In genomic region chr5:105492367-105493246, GRCm38 (mm10) we compare ENCODE assay signal across 8 mouse cellular contexts. TPM values are rescaled to one million over a fixed set of nuclear protein-coding genes. Genes with fewer than 3 reads are reported as not detected.
DNase-seq lines count a peak whose midpoint lies in the region.

No protein-coding gene starts in this region.

- DNase-seq in adrenal gland, postnatal 14 days = peak; percentile 13
- no peak for DNase-seq in adrenal gland, postnatal 25 days
- DNase-seq in 3T3-L1 (ENCODE audit: low read depth, low spot score) = peak; percentile 50
- DNase-seq in cerebellum, adult 11 months = peak; percentile 36
- DNase-seq in forelimb bud, embryonic 11.5 days (ENCODE audit: low read depth, low spot score) = peak; percentile 34
- peak; percentile 46 for DNase-seq in lung, postnatal 10 days
- peak; percentile 27 to 71 for DNase-seq in spleen, postnatal 4 days (ENCODE audit: low spot score in 2 of 2)
- no peak for DNase-seq in adrenal gland, postnatal 4 days (ENCODE audit: low spot score in 2 of 2)

RNA-seq across cellular contexts. Expression of gene Lrrc8c, which starts 26.6 kb away (rescaled TPM):
- 31.1 and 33.7 TPM in 2 replicates for total RNA-seq in adrenal gland, postnatal 14 days (2021)
- total RNA-seq in adrenal gland, postnatal 25 days (2021) = 16.5 and 36.8 TPM in 2 replicates
- 10 to 100 TPM; 29.7 to 36.3 TPM for total RNA-seq in adrenal gland, postnatal 4 days (2021)

Comparison
In these comparisons a context has a peak if more than half of its experiments do, and no peak if none do; other contexts are left out.
1. DNase-seq: peak in adrenal gland, postnatal 14 days (single experiment), 3T3-L1 (single experiment), cerebellum, adult 11 months (single experiment), forelimb bud, embryonic 11.5 days (single experiment), lung, postnatal 10 days (single experiment) and spleen, postnatal 4 days (2 of 2); none in adrenal gland, postnatal 25 days (single experiment) and adrenal gland, postnatal 4 days (0 of 2).